Mouse (Mus musculus) neural tube, embryonic 14.5 days (tissue): ENCODE measurements around the gene Rbm4b. TPM values are rescaled to one million over a fixed set of nuclear protein-coding genes. Genes with fewer than 3 reads are reported as not detected.

Experiments
- ATAC-seq: fragments of 200-750 bp; cut with Nextera tagmentation; 2 replicates; pipeline ENCODE4 v1.8.0; 2017; ENCODE audit warnings: low read depth, mild to moderate bottlenecking, moderate TSS enrichment, moderate library complexity
- H3K27ac ChIP-seq: fragments of 300-500 bp; sonication (generic); 2 replicates; pipeline ENCODE4 v1.5.1; 2014; ENCODE audit warnings: low read depth, mild to moderate bottlenecking, control low read depth, low read length, moderate library complexity, mixed read lengths
- H3K27me3 ChIP-seq: fragments of 300-500 bp; sonication (generic); 2 replicates; pipeline ENCODE4 v1.6.1; 2014; ENCODE audit warnings: low read length; ENCODE audit not compliant: control insufficient read depth, insufficient read depth
- H3K36me3 ChIP-seq: fragments of 300-500 bp; sonication (generic); 2 replicates; pipeline ENCODE4 v1.6.1; 2014; ENCODE audit warnings: low read length, mixed read lengths; ENCODE audit not compliant: control insufficient read depth, insufficient read depth
- H3K4me1 ChIP-seq: fragments of 300-500 bp; sonication (generic); 2 replicates; pipeline ENCODE4 v1.6.1; 2014; ENCODE audit warnings: low read length; ENCODE audit not compliant: control insufficient read depth, insufficient read depth
- H3K4me2 ChIP-seq: fragments of 300-500 bp; sonication (generic); 2 replicates; pipeline ENCODE4 v1.6.1; 2014; ENCODE audit warnings: mild to moderate bottlenecking, low read depth, low read length, control low read depth
- H3K4me3 ChIP-seq: fragments of 300-500 bp; sonication (generic); 2 replicates; pipeline ENCODE4 v1.5.1; 2014; ENCODE audit warnings: low read depth, low read length, control low read depth, mixed read lengths
- H3K9ac ChIP-seq: fragments of 300-500 bp; sonication (generic); replicated peaks from 2 replicates; pipeline ENCODE4 v1.6.1; 2014; ENCODE audit warnings: low read depth, mild to moderate bottlenecking, control low read depth, low read length, mixed read lengths
- H3K9me3 ChIP-seq: fragments of 300-500 bp; sonication (generic); 2 replicates; pipeline ENCODE4 v1.6.1; 2016; ENCODE audit warnings: low read length; ENCODE audit not compliant: control insufficient read depth
- WGBS: fragments of 180-500 bp; shearing (Covaris S2); extraction: QIAGEN DNeasy Blood & Tissue Kit; methylation state at CpG from one replicate; pipeline ENCODE4 v1.1.7; 2014; 5-methylcytosine and 5-hydroxymethylcytosine counted together
- polyA plus RNA-seq: library from polyadenylated mRNA; unstranded; fragments of >200 nt; fragmentation: Nextera tagmentation; extraction: Ambion mirVana; gene quantifications from 2 replicates; pipeline ENCODE4 v1.2.1, GENCODE M21; 2014

Gene Rbm4b
- 157 and 158 TPM in 2 replicates for polyA plus RNA-seq

GRCm38 (mm10) chr19:4756193-4756911 lies at the start of gene Rbm4b:
Gene Rbm4b, plus strand, starts transcription at chr19:4756497.
- 1% methylated on average over 62 of the region's 65 CpGs for WGBS
- H3K27me3 ChIP-seq = no peaks in the 10 kb centered on the region
- ATAC-seq = peak; percentile 94
- H3K27ac ChIP-seq = peak within 1 kb of the TSS; percentile 97
- peaks cover 29% of the 10 kb centered on the region for H3K4me1 ChIP-seq
- peak within 1 kb of the TSS; percentile 75 for H3K4me3 ChIP-seq
- H3K9ac ChIP-seq = peak within 1 kb of the TSS; percentile 86
- H3K4me2 ChIP-seq = peak within 1 kb of the TSS; percentile 76
- no peaks in the 10 kb centered on the region for H3K9me3 ChIP-seq
- H3K36me3 ChIP-seq = peaks cover 23% of the 10 kb centered on the region

- Histone ChIP-seq H3K9ac (no peak overlapping the region), H3K4me2 (no peak overlapping the region), H3K27ac (no peak overlapping the region), H3K4me1 (peaks cover 4% of the 10 kb centered on the region; the same call in 1 of the 2 replicates), H3K27me3 (no peaks in the 10 kb centered on the region), H3K36me3 (no peaks in the 10 kb centered on the region), H3K4me3 (no peak overlapping the region), H3K9me3 (no peaks in the 10 kb centered on the region)
- ATAC-seq = no peak
- WGBS = 82% methylated on average over 10 of the region's 10 CpGs
Observed at GRCm38 (mm10) chr19:4708765-4709164, 47.5 kb upstream of the Rbm4b start.

GRCm38 (mm10) chr19:4711098-4711600 lies 45.1 kb upstream of the Rbm4b start, which contains the start of gene Sptbn2:
Gene Sptbn2, plus strand, starts transcription at chr19:4711167.
- 4% methylated on average over 13 of the region's 13 CpGs for whole genome bisulfite sequencing
- peaks cover 14% of the 10 kb centered on the region; the same call in 1 of the 2 replicates for H3K4me1 ChIP-seq

GRCm38 (mm10) chr19:4711601-4712155 lies 44.6 kb upstream of the Rbm4b start:
- peak overlapping the region; percentile 97 for H3K9ac ChIP-seq
- under 1% methylated on average over 25 of the region's 65 CpGs for WGBS
- H3K27me3 ChIP-seq = no peaks in the 10 kb centered on the region
- H3K4me2 ChIP-seq = peak overlapping the region; percentile 73
- H3K4me1 ChIP-seq = peaks cover 14% of the 10 kb centered on the region; the same call in 1 of the 2 replicates
- peak overlapping the region; percentile 82 for H3K4me3 ChIP-seq
- peak; percentile 87 for ATAC-seq
- no peaks in the 10 kb centered on the region for H3K9me3 ChIP-seq
- peak overlapping the region; percentile 94 for H3K27ac ChIP-seq
- H3K36me3 ChIP-seq = no peaks in the 10 kb centered on the region

More at GRCm38 (mm10) chr19:4711098-4711600, 45.1 kb upstream of the Rbm4b start, which contains the start of gene Sptbn2:
- Histone ChIP-seq H3K4me2 (peak within 1 kb of the TSS; percentile 73), H3K4me3 (peak within 1 kb of the TSS; percentile 82), H3K36me3 (no peaks in the 10 kb centered on the region), H3K27me3 (no peaks in the 10 kb centered on the region), H3K9ac (peak within 1 kb of the TSS; percentile 97), H3K9me3 (no peaks in the 10 kb centered on the region), H3K27ac (peak within 1 kb of the TSS; percentile 94)
- 0 out of 2 replicates have a peak, but pooled peaks have one; percentile 36 for ATAC-seq

GRCm38 (mm10) chr19:4712156-4712780 lies 44.0 kb upstream of the Rbm4b start:
- H3K9ac ChIP-seq = peak overlapping the region; percentile 97
- ATAC-seq = peak; percentile 53
- peak overlapping the region; percentile 94 for H3K27ac ChIP-seq
- H3K27me3 ChIP-seq = no peaks in the 10 kb centered on the region
- H3K4me3 ChIP-seq = peak overlapping the region; percentile 82
- no peaks in the 10 kb centered on the region for H3K36me3 ChIP-seq
- H3K4me1 ChIP-seq = peaks cover 14% of the 10 kb centered on the region; the same call in 1 of the 2 replicates
- peak overlapping the region; percentile 73 for H3K4me2 ChIP-seq
- WGBS = under 1% methylated on average over 54 of the region's 60 CpGs
- H3K9me3 ChIP-seq = no peaks in the 10 kb centered on the region

GRCm38 (mm10) chr19:4712781-4713526 lies 43.3 kb upstream of the Rbm4b start:
- no peak for ATAC-seq
- WGBS = 23% methylated on average over 13 of the region's 13 CpGs
- no peaks in the 10 kb centered on the region for H3K36me3 ChIP-seq
- no peaks in the 10 kb centered on the region for H3K9me3 ChIP-seq
- peak overlapping the region; percentile 73 for H3K4me2 ChIP-seq
- no peaks in the 10 kb centered on the region for H3K27me3 ChIP-seq
- H3K4me3 ChIP-seq = peak overlapping the region; percentile 82
- peak overlapping the region; percentile 94 for H3K27ac ChIP-seq
- peak overlapping the region; percentile 97 for H3K9ac ChIP-seq
- peaks cover 14% of the 10 kb centered on the region; the same call in 1 of the 2 replicates for H3K4me1 ChIP-seq

- no peak for ATAC-seq
- Histone ChIP-seq H3K4me3 (peak overlapping the region; percentile 82), H3K27me3 (no peaks in the 10 kb centered on the region), H3K4me2 (peak overlapping the region; percentile 73), H3K9ac (0 out of 2 replicates have a peak overlapping the region, but pooled peaks have one; percentile 97), H3K9me3 (no peaks in the 10 kb centered on the region), H3K4me1 (peaks cover 14% of the 10 kb centered on the region; the same call in 1 of the 2 replicates), H3K27ac (no peak overlapping the region), H3K36me3 (no peaks in the 10 kb centered on the region)
- 39% methylated on average over 3 of the region's 3 CpGs for WGBS
Observed at GRCm38 (mm10) chr19:4713886-4714285, 42.4 kb upstream of the Rbm4b start.

- H3K9ac ChIP-seq = no peak overlapping the region
- H3K4me2 ChIP-seq = no peak overlapping the region
- 97% methylated on average over 14 of the region's 14 CpGs for WGBS
Observed at GRCm38 (mm10) chr19:4716756-4717155, 39.5 kb upstream of the Rbm4b start.

More at GRCm38 (mm10) chr19:4716756-4717155, 39.5 kb upstream of the Rbm4b start:
- H3K27me3 ChIP-seq = no peaks in the 10 kb centered on the region
- H3K27ac ChIP-seq = no peak overlapping the region
- no peak overlapping the region for H3K4me3 ChIP-seq
- no peaks in the 10 kb centered on the region; the same call in none of the 2 replicates for H3K36me3 ChIP-seq
- no peaks in the 10 kb centered on the region for H3K9me3 ChIP-seq
- H3K4me1 ChIP-seq = peaks cover 17% of the 10 kb centered on the region; the same call in 1 of the 2 replicates
- ATAC-seq = no peak
